Mouse (Mus musculus) ovary, postnatal 36 days (tissue): ENCODE measurements at regions not wholly inside any gene's neighbourhood (a gene's known extent, or its start where the extent isn't known, plus 50 kb on each side); places are given as distances from the start of the nearest gene placed in this dataset.

Source experiments
- DNase-seq: peaks from one replicate; pipeline ENCODE4 v3.0.0; 2022; ENCODE audit warnings: low spot score, mixed read lengths

- DNase-seq, result no peak
Measured at GRCm38 (mm10) chr3:21820051-21820598, 256.3 kb upstream of the Tbl1xr1 start.

GRCm38 (mm10) chr3:21822675-21823074 lies 253.8 kb upstream of the Tbl1xr1 start:
- DNase-seq, result no peak

DNA sequence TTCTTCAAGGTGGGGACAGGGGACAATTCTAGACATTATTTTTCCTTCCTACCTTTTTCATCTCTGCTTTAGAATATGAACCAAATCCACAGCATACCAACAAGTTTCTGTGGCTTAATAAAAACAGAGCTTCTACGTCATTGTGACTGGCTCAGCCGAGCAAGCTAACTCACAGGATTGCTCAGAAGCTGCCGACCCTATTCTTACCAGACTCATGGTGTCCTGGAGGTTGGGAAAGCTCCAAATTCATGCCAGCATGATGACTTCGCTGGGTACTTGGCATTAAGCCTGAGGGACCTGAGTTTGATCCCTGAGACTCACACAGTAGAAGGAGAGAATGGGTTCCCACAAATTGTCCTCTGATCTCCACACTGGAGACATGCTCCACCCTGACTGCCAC lies 253.1 kb upstream of the Tbl1xr1 start:
- DNase-seq, result no peak

- DNase-seq, result no peak
Measured at GRCm38 (mm10) chr3:21824101-21824880, 252.2 kb upstream of the Tbl1xr1 start.

DNA sequence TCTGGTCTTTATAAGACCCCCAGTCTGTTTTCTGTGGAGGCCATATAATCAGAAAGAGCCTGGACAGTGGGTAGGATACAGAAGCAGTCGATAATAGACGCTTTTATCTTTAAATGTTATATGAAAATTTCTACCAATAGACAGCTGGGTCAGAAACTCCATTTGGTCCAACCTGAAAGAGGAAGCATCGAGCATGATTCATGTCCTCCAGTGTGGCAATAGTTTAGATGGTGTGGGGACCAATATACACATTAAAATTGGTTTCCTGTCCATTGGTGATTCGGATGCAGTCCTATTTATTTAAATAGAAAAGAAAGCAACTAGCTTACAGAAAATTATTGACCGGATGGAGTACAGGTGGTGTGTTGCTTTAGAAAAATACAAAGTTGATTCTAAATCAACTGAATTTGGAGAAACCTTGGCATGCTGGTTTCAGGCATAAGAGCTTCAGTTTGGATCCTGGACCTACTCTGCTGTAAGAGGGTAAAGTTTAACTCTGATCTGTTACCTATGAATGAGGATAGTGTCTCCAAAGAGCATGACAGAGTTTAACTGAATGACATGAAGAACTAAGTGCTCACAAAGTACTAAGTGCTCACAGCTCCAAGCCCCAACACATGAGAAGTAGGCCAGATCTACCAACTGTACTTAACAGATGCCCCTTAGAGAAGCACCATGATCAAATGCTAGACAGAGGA lies 251.4 kb upstream of the Tbl1xr1 start:
- no peak for DNase-seq

GRCm38 (mm10) chr3:21827656-21828055 lies 248.8 kb upstream of the Tbl1xr1 start:
- DNase-seq, result no peak

GRCm38 (mm10) chr3:21833111-21833510 lies 243.3 kb upstream of the Tbl1xr1 start:
- DNase-seq, result no peak

DNA sequence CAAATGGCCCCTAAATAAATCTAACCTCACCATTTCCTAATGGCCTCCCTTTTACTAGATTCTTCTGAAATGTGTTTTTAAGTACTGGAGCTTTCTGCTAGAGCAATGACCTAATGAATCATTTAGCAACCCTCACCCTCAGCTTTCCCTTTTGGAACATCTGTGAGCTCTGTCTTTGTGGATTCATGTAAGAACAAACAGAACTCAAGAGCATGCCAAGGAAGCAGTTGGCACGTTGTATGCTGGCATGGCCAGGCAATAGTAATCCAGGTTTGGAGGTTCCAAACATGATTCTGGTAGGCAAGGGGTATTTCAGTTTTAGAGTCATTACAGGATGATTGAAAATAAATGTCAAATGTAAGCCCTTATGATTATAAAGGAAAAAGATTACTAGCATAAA lies 240.9 kb upstream of the Tbl1xr1 start:
- no peak for DNase-seq

GRCm38 (mm10) chr3:21837297-21837946 lies 239.0 kb upstream of the Tbl1xr1 start:
- no peak for DNase-seq

GRCm38 (mm10) chr3:21840751-21841488 lies 235.5 kb upstream of the Tbl1xr1 start:
- DNase-seq, result no peak

DNA sequence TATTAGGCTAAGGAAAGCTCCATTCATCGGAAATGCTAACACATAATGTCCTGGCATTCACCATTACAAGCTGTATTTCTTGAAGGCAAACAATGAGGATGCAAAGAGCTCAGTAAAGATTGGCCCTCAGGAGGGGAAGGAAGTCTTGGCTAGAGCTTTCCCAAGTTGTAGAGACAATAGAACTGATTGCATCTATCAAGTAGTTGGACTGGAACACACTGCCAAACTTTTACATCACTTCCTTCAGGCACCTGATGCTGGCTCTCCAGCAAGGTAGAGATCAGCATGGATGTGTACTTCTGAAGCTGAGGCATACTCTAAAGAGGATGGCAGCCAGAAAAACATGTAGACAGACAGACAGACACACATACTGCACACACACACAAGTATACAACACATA lies 234.9 kb upstream of the Tbl1xr1 start:
- DNase-seq, result no peak

DNA sequence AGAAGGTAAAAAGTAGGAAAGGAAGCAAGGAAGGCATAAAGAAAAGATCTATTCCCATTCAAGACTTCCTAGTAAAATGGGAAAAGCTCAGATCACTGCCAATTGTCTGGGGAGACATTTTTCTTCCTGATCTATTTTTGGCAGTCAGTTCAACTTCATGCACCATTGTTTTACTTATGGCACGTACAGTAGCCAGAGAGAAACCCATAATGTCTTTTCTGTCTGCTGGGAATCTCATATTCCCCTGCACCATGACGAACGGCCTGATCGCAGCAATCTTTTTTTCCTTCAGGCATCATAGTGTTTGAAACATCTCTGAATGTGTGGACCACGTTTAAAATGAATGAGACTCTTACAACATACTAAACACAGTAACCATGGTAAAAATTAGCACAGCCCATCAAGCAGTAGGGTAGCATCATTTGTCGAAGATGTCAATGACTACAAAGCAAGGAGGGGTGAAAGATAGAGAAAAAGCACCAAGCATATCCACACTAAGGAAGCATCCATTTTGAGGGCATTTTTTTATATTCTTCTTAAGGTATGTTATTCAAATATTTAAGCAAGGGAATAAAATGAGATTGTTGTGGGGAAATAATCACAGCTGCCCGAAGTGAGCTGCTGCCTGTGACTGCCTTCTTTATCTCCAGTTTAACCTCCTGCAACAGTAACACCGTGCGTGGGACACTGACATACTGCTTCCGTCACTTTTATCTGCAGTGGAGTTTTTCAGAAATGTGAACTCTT lies 233.7 kb upstream of the Tbl1xr1 start:
- no peak for DNase-seq

DNA sequence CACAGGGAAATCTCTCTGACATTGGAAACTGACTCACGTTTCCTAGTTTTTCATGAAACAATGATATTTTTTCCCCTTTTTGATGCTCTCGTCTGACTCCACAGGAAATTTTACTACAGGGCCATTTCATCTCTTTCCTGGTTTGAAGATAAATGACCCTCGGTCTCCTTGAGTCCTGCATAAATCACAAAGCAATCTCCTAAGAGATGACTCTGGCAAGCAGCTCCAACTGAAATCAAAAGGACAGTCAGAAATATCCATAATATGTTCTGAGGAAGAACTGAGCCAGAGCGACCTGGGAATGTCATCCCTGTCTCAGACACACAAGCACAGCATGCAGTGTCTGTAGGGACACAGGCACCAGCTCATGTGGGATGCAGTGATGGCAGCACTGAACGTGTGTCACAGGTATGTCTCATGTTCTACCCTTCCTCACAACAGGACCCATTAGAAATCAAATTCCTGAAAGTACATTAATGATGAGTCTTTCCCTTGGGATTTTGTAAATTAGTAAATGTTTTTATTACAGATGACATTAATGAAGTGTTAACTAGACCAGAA lies 233.1 kb upstream of the Tbl1xr1 start:
- DNase-seq, result no peak

DNA sequence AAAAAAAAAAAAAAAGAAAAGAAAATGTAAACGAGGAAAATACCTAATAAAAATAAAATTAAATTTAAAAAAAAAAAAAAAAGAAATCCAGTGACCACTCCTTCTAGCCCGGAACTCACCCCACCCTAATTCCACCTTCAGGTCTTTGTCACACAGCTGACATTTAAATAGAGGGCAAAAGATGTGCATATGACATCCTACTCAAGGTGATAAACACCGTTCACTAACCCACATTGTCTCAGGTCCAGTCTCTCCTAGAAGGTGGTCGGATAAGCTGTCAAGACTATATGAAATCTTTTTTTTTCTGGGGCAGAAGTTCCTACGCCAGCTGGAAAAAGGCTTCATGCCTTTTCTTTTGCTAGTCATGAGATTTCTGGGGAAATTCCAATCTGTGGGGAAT lies 226.6 kb upstream of the Tbl1xr1 start:
- no peak for DNase-seq

GRCm38 (mm10) chr3:21850977-21851376 lies 225.5 kb upstream of the Tbl1xr1 start:
- DNase-seq, result no peak

DNA sequence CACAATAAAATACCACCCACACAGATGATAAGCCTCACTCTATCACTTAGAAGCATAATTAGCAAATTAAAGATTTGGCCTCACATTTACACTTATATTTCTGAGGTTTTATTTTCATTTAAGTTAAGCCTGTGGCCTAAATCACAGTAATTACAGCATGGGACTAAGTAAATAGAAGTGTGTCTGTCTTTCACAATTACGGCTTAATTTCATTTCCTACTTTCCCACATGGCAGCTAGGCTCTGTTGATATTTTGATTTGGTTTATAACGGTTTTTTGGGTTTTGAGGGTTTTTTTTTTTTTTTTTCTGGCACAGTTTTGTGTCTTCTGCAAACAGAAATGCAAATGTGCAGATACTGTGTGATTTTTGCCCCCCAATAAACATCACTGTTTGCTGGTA lies 222.1 kb upstream of the Tbl1xr1 start:
- no peak for DNase-seq

DNA sequence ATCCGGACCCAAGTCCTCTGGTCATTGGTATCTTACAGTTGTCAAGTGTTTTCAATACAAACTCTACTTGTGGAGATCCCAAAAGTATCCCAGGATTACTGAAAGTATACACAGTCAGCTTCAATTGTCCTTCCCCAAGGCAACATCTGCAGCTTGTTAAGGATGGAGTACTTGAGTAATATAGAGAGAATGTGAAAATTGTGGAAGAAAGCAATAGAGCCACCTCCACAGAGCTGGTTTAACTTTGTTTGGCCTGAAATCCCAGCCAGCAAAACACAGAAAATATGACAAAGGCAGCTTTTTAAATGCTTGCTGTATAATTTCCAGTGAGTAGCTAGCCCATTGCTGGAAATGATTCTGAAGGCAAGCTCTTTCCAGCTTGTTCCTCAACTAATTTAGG lies 217.0 kb upstream of the Tbl1xr1 start:
- no peak for DNase-seq

GRCm38 (mm10) chr3:21860915-21861635 lies 215.4 kb upstream of the Tbl1xr1 start:
- no peak for DNase-seq

DNA sequence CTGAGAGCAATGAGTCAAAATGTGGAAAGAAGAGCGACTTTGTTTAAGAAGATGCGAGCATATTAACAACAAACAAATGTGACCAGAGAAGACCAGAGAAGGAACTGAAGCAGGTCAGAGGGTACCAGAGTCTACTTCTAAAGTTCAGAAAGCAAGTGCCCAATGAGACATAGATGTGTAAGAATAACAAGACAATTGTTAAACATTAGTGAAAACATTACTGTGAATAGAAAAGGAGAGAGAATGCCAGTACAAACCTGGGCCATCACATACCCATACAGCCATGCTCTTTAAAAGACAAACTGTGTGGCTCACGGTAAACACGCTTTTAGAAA lies 214.8 kb upstream of the Tbl1xr1 start:
- no peak for DNase-seq

DNA sequence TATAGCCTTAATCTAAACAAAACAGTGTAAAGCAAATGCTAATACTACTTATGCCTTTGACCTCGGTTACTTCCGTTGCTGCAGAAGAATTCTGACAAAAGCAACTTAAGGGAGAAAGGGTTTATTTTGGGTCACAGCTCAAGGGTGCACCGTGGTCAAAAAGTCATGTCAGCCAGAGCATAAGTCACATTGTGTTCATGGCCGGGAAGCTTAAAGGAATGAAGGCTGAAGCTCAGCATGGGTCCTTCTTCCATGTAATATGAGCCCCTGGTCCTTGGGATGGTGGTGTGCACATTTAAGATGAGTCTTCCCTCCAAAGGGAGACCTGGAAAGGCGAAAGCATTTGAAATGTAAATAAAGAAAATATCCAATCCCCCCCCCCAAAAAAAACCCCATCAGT lies 212.1 kb upstream of the Tbl1xr1 start:
- DNase-seq, result no peak

GRCm38 (mm10) chr3:21865856-21866255 lies 210.6 kb upstream of the Tbl1xr1 start:
- DNase-seq, result no peak
